Mouse (Mus musculus) spleen, adult 2 months (tissue): Measurements from ENCODE around the gene Cisd3.

ENCODE experiments used
- CTCF ChIP-seq: fragments of 200-500 bp; IDR thresholded peaks from 2 replicates; pipeline ENCODE4 v1.5.1; 2011; ENCODE audit warnings: mild to moderate bottlenecking, inconsistent platforms; ENCODE audit not compliant: insufficient read depth, insufficient read length, insufficient replicate concordance; ENCODE audit errors: extremely low read depth
- POLR2A ChIP-seq: fragments of 200-500 bp; IDR thresholded peaks from 2 replicates; pipeline ENCODE4 v1.6.1; 2011; ENCODE audit warnings: low read depth, low read length, inconsistent platforms

DNA sequence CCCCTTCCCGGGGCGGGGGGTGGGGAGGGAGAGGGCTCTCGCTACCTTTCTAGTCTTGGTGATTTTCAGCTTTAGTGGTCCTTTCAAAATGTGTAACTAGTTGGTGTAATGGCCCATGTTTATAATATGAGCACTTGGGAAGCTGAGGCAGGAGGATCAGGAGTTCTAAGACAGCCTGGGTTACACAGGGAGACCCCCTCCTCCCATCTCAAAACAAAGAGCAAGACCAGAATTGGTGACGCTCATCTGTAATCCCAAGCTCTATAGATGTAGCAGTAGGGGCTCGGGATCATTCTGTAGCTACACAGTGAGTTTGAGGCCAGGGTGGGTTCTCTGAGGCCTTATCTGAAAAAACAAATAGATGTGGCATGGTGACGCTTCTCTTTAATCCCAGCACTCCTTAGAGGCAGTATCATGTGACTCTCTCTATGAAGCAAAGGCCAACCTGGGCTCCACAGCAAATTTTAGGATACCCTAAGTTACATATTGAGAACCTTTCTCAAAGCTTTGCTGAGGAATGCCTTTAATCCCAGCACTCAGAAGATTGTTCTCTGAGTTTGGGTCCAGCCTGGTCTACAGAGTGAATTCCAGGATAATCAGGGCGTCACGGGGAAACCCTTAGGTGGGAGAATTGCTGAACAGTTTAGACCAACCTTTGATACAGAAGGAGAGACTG lies 42.1 kb upstream of the Cisd3 start:
- TF ChIP-seq CTCF (no peak), POLR2A (no peak)
